19 mouse cellular contexts compared by ENCODE assay signal in the genomic region with DNA sequence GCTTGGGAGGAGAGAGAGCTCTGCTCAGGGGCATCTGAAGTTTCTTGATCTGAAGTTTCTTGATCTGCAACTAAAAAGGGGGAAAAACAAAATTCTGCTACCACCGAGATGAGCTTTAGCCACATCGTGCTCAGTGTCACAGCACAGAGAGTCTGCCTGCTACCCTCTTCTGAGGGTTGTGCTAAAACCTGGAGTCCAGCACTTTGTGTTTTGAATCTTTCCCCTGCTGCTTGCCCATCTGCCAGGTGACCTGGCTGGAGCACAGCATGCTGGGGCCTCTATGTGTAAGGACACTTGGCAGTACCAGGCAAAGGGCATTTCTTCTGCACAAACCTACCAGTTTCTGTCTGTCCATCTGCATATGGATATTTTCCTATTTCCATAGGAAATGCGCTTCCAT. TPM values are rescaled to one million over a fixed set of nuclear protein-coding genes. Genes with fewer than 3 reads are reported as not detected.
"Had no signal": no experiment of that assay in that cellular context is flagged by ENCODE, and none has a peak within 500 bp of the region (broad histone marks: within the 10 kb centered on the region; RNA-seq: fewer than 3 reads in every experiment).

No protein-coding gene starts in this region.

- H3K36me3 ChIP-seq: kidney, embryonic 15.5 days; limb, embryonic 13.5 days; midbrain, embryonic 12.5 days; neural tube, embryonic 13.5 days; stomach, embryonic 15.5 days had no signal

- DNase-seq: kidney, postnatal 14 days; left cerebral cortex, postnatal 4 days; lung, adult 18-20 months; spleen, adult 18-20 months; thymus, postnatal 36 days had no signal

- H3K27ac ChIP-seq: kidney, embryonic 15.5 days; limb, embryonic 13.5 days; liver, embryonic 14.5 days; midbrain, embryonic 12.5 days; neural tube, embryonic 13.5 days; stomach, embryonic 15.5 days had no signal

- H3K9me3 ChIP-seq: kidney, embryonic 15.5 days; limb, embryonic 13.5 days; midbrain, embryonic 12.5 days; neural tube, embryonic 13.5 days; stomach, embryonic 15.5 days had no signal

- H3K27me3 ChIP-seq: limb, embryonic 13.5 days; stomach, embryonic 15.5 days had no signal

- H3K9ac ChIP-seq: kidney, embryonic 15.5 days; limb, embryonic 13.5 days; liver, embryonic 14.5 days; midbrain, embryonic 12.5 days; neural tube, embryonic 13.5 days; stomach, embryonic 15.5 days had no signal

- ATAC-seq: midbrain, embryonic 16.5 days had no signal

- H3K4me3 ChIP-seq: kidney, embryonic 15.5 days; limb, embryonic 13.5 days; midbrain, embryonic 12.5 days; neural tube, embryonic 13.5 days; stomach, embryonic 15.5 days had no signal

- H3K4me2 ChIP-seq: kidney, embryonic 15.5 days; limb, embryonic 13.5 days; midbrain, embryonic 12.5 days; neural tube, embryonic 13.5 days; stomach, embryonic 15.5 days had no signal

- H3K4me1 ChIP-seq: kidney, embryonic 15.5 days; midbrain, embryonic 12.5 days; neural tube, embryonic 13.5 days; stomach, embryonic 15.5 days had no signal

RNA-seq across cellular contexts. Expression of a gene that starts 20.1 kb away (rescaled TPM):
- total RNA-seq: layer of hippocampus, adult 8-10 months; layer of hippocampus, postnatal 14 days; left cerebral cortex, adult 18-20 months; liver, adult 2 months had no signal
- polyA plus RNA-seq: liver, adult 2 months; lung, embryonic 16.5 days; midbrain, embryonic 12.5 days; stomach, embryonic 15.5 days had no signal

RNA-seq across cellular contexts. Expression of a gene that starts 20.4 kb away (rescaled TPM):
- total RNA-seq: liver, adult 2 months; megakaryocyte-erythroid progenitor cell, adult 5-6 weeks had no signal
- polyA plus RNA-seq: large intestine, adult 2 months; limb, embryonic 13.5 days; liver, adult 2 months had no signal
